In genomic region chr12:82369402-82370160, GRCm38 (mm10) we compare ENCODE assay signal across 15 mouse cellular contexts.
DNase-seq lines count a peak whose midpoint lies in the region; ATAC-seq and TF ChIP-seq lines count a peak whose summit lies in the region.
"Had no signal": no experiment of that assay in that cellular context is flagged by ENCODE, and none has a peak within 500 bp of the region (broad histone marks: within the 10 kb centered on the region; RNA-seq: fewer than 3 reads in every experiment).

No protein-coding gene starts in this region.

- H3K9ac ChIP-seq in heart, embryonic 13.5 days = peak overlapping the region; percentile 21
- no peak overlapping the region for H3K9ac ChIP-seq in heart, adult 2 months (ENCODE audit: low read depth, low read length)
- no peak overlapping the region for H3K9ac ChIP-seq in midbrain, embryonic 11.5 days (ENCODE audit: low read length)
- H3K9ac ChIP-seq in midbrain, embryonic 16.5 days (ENCODE audit: low read depth, low read length) = no peak overlapping the region
- no peak overlapping the region for H3K9ac ChIP-seq in embryonic facial prominence, embryonic 13.5 days
- no peak overlapping the region for H3K9ac ChIP-seq in midbrain, embryonic 14.5 days (replicated peaks; ENCODE audit: low read length)
- H3K9ac ChIP-seq: limb, embryonic 12.5 days had no signal

- H3K4me3 ChIP-seq in heart, embryonic 13.5 days = no peak overlapping the region
- no peak overlapping the region for H3K4me3 ChIP-seq in heart, adult 2 months
- no peak overlapping the region for H3K4me3 ChIP-seq in midbrain, embryonic 11.5 days (ENCODE audit: low read depth, low read length)
- no peak overlapping the region for H3K4me3 ChIP-seq in midbrain, embryonic 16.5 days (ENCODE audit: low read depth, low read length)
- no peak overlapping the region for H3K4me3 ChIP-seq in embryonic facial prominence, embryonic 13.5 days
- H3K4me3 ChIP-seq in midbrain, embryonic 14.5 days (replicated peaks; ENCODE audit: low read depth, low read length) = no peak overlapping the region
- H3K4me3 ChIP-seq: erythroblast, embryonic 14.5 days; limb, embryonic 12.5 days had no signal

- TF ChIP-seq EP300 in heart, adult 2 months (IDR thresholded peaks at IDR 0.05; ENCODE audit: insufficient read depth, low read depth, low read length) = no peak

- no peak for TF ChIP-seq CTCF in heart, adult 2 months (IDR thresholded peaks at IDR 0.05)

- ATAC-seq in heart, embryonic 13.5 days (ENCODE audit: extremely low read depth, insufficient number of reproducible peaks, low FRiP score, low TSS enrichment) = no peak
- ATAC-seq in midbrain, embryonic 11.5 days (ENCODE audit: low FRiP score) = peak; percentile 63; the same call in 1 of the 2 replicates
- no peak for ATAC-seq in midbrain, embryonic 16.5 days
- no peak for ATAC-seq in embryonic facial prominence, embryonic 13.5 days (ENCODE audit: insufficient number of reproducible peaks, insufficient read depth, low FRiP score, low TSS enrichment, low read depth)
- no peak; the same call in 1 of the 2 replicates for ATAC-seq in midbrain, embryonic 14.5 days (ENCODE audit: low FRiP score, low TSS enrichment)

- WGBS in heart, embryonic 13.5 days = 51% methylated on average over 5 of the region's 5 CpGs
- 86% methylated on average over 5 of the region's 5 CpGs for WGBS in heart, adult 2 months
- WGBS in midbrain, embryonic 11.5 days = 50% methylated on average over 5 of the region's 5 CpGs
- 32% methylated on average over 5 of the region's 5 CpGs for WGBS in midbrain, embryonic 16.5 days
- WGBS in embryonic facial prominence, embryonic 13.5 days = 59% methylated on average over 5 of the region's 5 CpGs
- WGBS in midbrain, embryonic 14.5 days = 25% methylated on average over 5 of the region's 5 CpGs

- no peak for DNase-seq in heart, adult 2 months
- peak; percentile 88 for DNase-seq in midbrain, embryonic 11.5 days (ENCODE audit: low spot score, missing footprints)
- peak; percentile 32 for DNase-seq in midbrain, embryonic 14.5 days
- DNase-seq in natural killer cell, adult 2 months (ENCODE audit: low spot score in 2 of 2) = no peak
- no peak for DNase-seq in layer of hippocampus, adult 9-11 months
- DNase-seq: gastrocnemius, postnatal 36 days; heart, postnatal 10 days; kidney, postnatal 14 days; layer of hippocampus, postnatal 36 days; lung, postnatal 10 days had no signal

- TF ChIP-seq POLR2A in heart, adult 2 months (IDR thresholded peaks at IDR 0.05; ENCODE audit: insufficient read depth, low read depth, low read length) = no peak

- peaks cover 8% of the 10 kb centered on the region; the same call in 1 of the 2 replicates for H3K36me3 ChIP-seq in heart, embryonic 13.5 days
- H3K36me3 ChIP-seq in heart, adult 2 months (ENCODE audit: control insufficient read depth, insufficient read depth, low read length) = peaks cover 2% of the 10 kb centered on the region
- H3K36me3 ChIP-seq in midbrain, embryonic 11.5 days (ENCODE audit: control insufficient read depth, insufficient read depth, low read length) = no peaks in the 10 kb centered on the region
- H3K36me3 ChIP-seq in midbrain, embryonic 16.5 days (ENCODE audit: control insufficient read depth, insufficient read depth, low read length) = no peaks in the 10 kb centered on the region
- peaks cover 7% of the 10 kb centered on the region for H3K36me3 ChIP-seq in embryonic facial prominence, embryonic 13.5 days
- H3K36me3 ChIP-seq in midbrain, embryonic 14.5 days (ENCODE audit: control insufficient read depth, insufficient read depth, low read length) = no peaks in the 10 kb centered on the region

- no peaks in the 10 kb centered on the region for H3K79me2 ChIP-seq in heart, adult 2 months (replicated peaks; ENCODE audit: control insufficient read depth, insufficient read depth, low read length)

- intact Hi-C loops in heart, adult 2 months (cut with DNase I) = loop anchor here (10.0 kb wide), 1 partner anchor 65 kb away; no protein-coding TSS in a partner anchor

- H3K4me2 ChIP-seq in heart, embryonic 13.5 days = no peak overlapping the region
- H3K4me2 ChIP-seq in midbrain, embryonic 11.5 days = no peak overlapping the region
- no peak overlapping the region for H3K4me2 ChIP-seq in midbrain, embryonic 16.5 days (ENCODE audit: low read length)
- no peak overlapping the region for H3K4me2 ChIP-seq in embryonic facial prominence, embryonic 13.5 days
- H3K4me2 ChIP-seq in midbrain, embryonic 14.5 days (ENCODE audit: low read length) = no peak overlapping the region
- H3K4me2 ChIP-seq: limb, embryonic 12.5 days had no signal

- H3K9me3 ChIP-seq in heart, embryonic 13.5 days = no peaks in the 10 kb centered on the region
- no peaks in the 10 kb centered on the region for H3K9me3 ChIP-seq in midbrain, embryonic 11.5 days (ENCODE audit: control insufficient read depth, low read length)
- no peaks in the 10 kb centered on the region for H3K9me3 ChIP-seq in midbrain, embryonic 16.5 days (replicated peaks; ENCODE audit: control insufficient read depth, low read length, poor library complexity, severe bottlenecking)
- H3K9me3 ChIP-seq in embryonic facial prominence, embryonic 13.5 days = no peaks in the 10 kb centered on the region
- H3K9me3 ChIP-seq in midbrain, embryonic 14.5 days (ENCODE audit: control insufficient read depth, low read length) = no peaks in the 10 kb centered on the region
- H3K9me3 ChIP-seq: limb, embryonic 12.5 days had no signal

- no peaks in the 10 kb centered on the region for H3K27me3 ChIP-seq in heart, embryonic 13.5 days (replicated peaks)
- no peaks in the 10 kb centered on the region for H3K27me3 ChIP-seq in heart, adult 2 months (ENCODE audit: control insufficient read depth, insufficient read depth, low read length)
- H3K27me3 ChIP-seq in midbrain, embryonic 11.5 days (ENCODE audit: control insufficient read depth, insufficient read depth, low read length) = no peaks in the 10 kb centered on the region
- no peaks in the 10 kb centered on the region for H3K27me3 ChIP-seq in midbrain, embryonic 16.5 days (ENCODE audit: control insufficient read depth, insufficient read depth, low read depth, low read length)
- no peaks in the 10 kb centered on the region for H3K27me3 ChIP-seq in embryonic facial prominence, embryonic 13.5 days
- H3K27me3 ChIP-seq in midbrain, embryonic 14.5 days (ENCODE audit: control insufficient read depth, insufficient read depth, low read length) = no peaks in the 10 kb centered on the region
- H3K27me3 ChIP-seq: limb, embryonic 12.5 days had no signal

- peak overlapping the region; percentile 37; the same call in 1 of the 2 replicates for H3K27ac ChIP-seq in heart, embryonic 13.5 days (replicated peaks)
- no peak overlapping the region for H3K27ac ChIP-seq in heart, adult 2 months
- peak overlapping the region; percentile 37; the same call in 1 of the 2 replicates for H3K27ac ChIP-seq in midbrain, embryonic 11.5 days (ENCODE audit: low read depth, low read length)
- no peak overlapping the region for H3K27ac ChIP-seq in midbrain, embryonic 16.5 days (ENCODE audit: low read length)
- H3K27ac ChIP-seq in embryonic facial prominence, embryonic 13.5 days = peak overlapping the region; percentile 3; the same call in 1 of the 2 replicates
- H3K27ac ChIP-seq in midbrain, embryonic 14.5 days (replicated peaks; ENCODE audit: low read depth, low read length) = 0 out of 2 replicates have a peak overlapping the region, but pooled peaks have one; percentile 26
- H3K27ac ChIP-seq: limb, embryonic 12.5 days had no signal

- H3K4me1 ChIP-seq in heart, embryonic 13.5 days = peaks cover 44% of the 10 kb centered on the region
- H3K4me1 ChIP-seq in heart, adult 2 months (ENCODE audit: control insufficient read depth, insufficient read depth, low read length) = peaks cover 1% of the 10 kb centered on the region; the same call in 1 of the 2 replicates
- H3K4me1 ChIP-seq in midbrain, embryonic 11.5 days (ENCODE audit: control insufficient read depth, insufficient read depth, low read length) = peaks cover 26% of the 10 kb centered on the region
- H3K4me1 ChIP-seq in midbrain, embryonic 16.5 days (ENCODE audit: control insufficient read depth, insufficient read depth, low read length) = peaks cover 9% of the 10 kb centered on the region; the same call in 1 of the 2 replicates
- H3K4me1 ChIP-seq in embryonic facial prominence, embryonic 13.5 days = peaks cover 28% of the 10 kb centered on the region
- H3K4me1 ChIP-seq in midbrain, embryonic 14.5 days (ENCODE audit: control insufficient read depth, insufficient read depth, low read length) = peaks cover 21% of the 10 kb centered on the region

Comparison
In these comparisons a context has a peak if more than half of its experiments do, and no peak if none do; other contexts are left out.
1. H3K27ac ChIP-seq: peak in heart, embryonic 13.5 days (single experiment), midbrain, embryonic 11.5 days (single experiment), embryonic facial prominence, embryonic 13.5 days (single experiment) and midbrain, embryonic 14.5 days (single experiment); none in heart, adult 2 months (single experiment) and midbrain, embryonic 16.5 days (single experiment).
2. DNase-seq: peak in midbrain, embryonic 11.5 days (single experiment) and midbrain, embryonic 14.5 days (single experiment); none in heart, adult 2 months (0 of 2), natural killer cell, adult 2 months (0 of 2) and layer of hippocampus, adult 9-11 months (single experiment).